Mouse (Mus musculus) spleen, embryonic (tissue): ENCODE measurements around the gene Eif4enif1.

Experiments
- CTCF ChIA-PET: fragments of 350-600 bp; sonication (Branson Sonifier 250); formaldehyde crosslinking; loops from one replicate; lab custom pipeline; 2022; lab: Charles Lee

Gene Eif4enif1

DNA sequence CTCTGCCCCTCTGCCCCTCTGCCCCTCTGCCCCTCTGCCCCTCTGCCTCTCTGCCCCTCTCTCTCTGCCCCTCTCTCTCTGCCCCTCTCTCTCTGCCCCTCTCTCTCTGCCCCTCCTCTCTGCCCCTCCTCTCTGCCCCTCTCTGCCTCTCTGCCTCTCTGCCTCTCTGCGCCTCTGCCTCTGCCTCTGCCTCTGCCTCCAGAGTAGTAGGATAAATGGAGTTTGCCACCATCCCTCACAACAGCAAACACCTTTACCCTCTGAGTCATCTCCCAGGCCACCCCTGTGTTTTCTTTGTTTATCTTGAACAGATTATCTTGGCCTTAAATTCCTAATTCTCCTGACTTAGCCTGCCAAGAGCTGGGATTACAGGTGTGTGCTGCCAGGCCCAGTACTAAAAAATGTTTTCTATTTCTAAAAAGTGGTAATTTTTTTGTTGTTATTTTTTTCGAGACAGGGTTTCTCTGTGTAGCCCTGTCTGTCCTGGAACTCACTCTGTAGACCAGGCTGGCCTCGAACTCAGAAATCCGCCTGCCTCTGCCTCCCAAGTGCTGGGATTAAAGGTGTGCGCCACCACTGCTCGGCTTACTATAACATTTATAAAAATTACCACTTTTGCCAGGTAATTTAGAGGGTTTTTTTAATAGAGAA is 21.6 kb upstream of the Eif4enif1 start:
- CTCF ChIA-PET = interaction anchor here (1.0 to 1.6 kb wide), 2 partner anchors 12 to 24 kb away, joined by 3 to 5 read pairs; partner anchors contain the start of gene Sfi1

DNA sequence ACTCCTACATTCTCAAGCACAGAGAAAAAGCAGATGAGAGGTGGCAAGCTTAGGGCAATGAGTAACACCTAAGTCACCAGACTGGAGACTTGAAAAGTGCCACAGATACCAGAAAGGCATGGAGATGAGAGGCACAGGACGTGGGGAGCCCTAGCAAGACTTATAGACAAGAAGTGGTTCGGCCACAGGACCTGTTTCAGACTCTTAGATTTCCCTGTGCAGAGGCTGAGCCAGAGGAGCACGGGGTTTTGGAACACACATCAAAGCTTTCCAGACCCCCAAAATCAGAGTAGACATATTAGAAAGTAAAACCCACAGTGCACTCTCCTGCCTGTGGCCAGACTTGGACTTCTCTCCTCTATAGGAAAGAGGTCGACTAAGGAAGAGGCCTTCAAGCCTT is 20.9 kb upstream of the Eif4enif1 start:
- CTCF ChIA-PET = interaction anchor here (1.0 to 2.0 kb wide), 4 partner anchors 10 to 25 kb away, joined by 3 to 9 read pairs (median 6); partner anchors contain the start of gene Sfi1

DNA sequence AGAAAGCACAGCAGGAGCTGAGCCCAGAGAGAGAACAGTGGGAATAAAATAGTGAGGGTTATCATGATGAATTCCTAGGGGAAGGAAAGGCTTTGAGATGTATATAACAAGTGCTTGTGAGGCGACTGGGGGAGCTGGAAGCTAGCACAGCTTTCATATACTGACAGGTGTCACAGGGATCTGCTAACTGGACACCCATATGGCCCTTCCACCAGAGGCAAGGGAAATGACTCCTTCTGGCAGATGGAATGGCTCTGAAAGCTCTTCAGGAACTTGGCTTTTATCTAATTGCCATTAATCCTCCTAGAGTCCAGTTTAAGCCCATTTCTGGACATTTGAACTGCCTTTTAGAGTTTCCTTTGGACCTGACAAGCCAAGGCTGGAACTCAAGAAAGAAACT is 20.2 kb upstream of the Eif4enif1 start:
- CTCF ChIA-PET = interaction anchor here (0.6 to 2.0 kb wide), 7 partner anchors 10 to 35 kb away, joined by 3 to 9 read pairs (median 4); partner anchors contain the start of gene Sfi1

DNA sequence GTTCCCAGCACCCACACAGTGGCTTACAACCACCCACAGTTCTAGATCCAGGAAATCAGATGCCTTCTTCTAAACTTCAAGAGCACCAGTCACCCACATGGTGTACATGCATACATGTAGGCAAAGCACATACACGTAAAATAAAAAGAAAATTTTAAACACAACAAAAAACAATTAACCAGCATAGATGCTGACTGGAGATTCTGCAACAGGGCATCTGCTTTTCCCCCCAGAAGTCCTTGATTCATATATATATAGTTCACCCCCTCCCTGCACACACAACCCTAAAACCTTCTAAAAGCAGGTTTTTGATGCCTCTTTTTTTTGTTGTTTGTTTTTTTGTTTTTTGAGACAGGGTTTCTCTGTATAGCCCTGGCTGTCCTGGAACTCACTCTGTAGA is 19.5 kb upstream of the Eif4enif1 start:
- CTCF ChIA-PET = interaction anchor here (0.7 to 4.1 kb wide), 5 partner anchors 13 to 29 kb away, joined by 3 to 15 read pairs (median 4); no protein-coding TSS in a partner anchor

DNA sequence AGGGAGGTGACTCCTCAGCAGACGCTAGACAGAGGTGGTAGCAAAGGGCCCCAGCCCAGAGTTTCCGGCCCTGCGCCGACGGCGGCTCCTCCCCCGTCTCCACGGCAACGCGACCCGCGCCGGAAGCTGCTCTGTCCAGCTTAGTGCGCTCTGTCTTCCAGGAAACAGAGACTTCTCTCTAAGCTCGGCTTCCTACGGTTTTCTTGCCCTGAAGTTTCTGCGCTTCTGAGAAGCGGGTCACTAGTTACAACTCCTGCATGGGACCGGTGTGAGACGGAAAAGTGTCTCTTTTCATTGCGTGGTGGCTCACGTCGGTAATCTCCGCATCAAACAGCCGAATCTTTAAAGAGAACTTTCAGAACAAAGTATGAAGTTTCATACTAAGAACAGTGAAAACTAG is 8.8 kb upstream of the Eif4enif1 start, which contains the start of gene Sfi1:
Sfi1 (minus strand) TSS at position 101 of the 400 bp plus-strand sequence.
- CTCF ChIA-PET = interaction anchor here (0.5 to 11.3 kb wide), 4 partner anchors 8 to 137 kb away, joined by 3 to 104 read pairs (median 4); partner anchors contain the start of gene Pik3ip1

DNA sequence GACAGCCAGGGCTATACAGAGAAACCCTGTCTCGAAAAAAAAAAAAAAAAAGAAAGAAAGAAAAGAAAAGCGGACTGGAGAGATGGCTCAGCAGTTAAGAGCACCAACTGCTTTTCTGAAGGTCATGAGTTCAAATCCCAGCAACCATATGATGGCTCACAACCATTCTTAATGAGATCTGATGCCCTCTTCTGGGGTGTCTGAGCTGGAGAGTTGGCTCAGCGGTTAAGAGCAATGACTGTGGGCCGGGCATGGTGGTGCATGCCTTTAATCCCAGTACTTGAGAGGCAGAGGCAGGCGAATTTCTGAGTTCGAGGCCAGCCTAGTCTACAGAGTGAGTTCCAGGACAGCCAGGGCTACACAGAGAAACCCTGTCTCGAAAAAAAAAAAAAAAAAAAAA is 1.6 kb upstream of the Eif4enif1 start:
- CTCF ChIA-PET = interaction anchor here (0.7 to 1.0 kb wide), 2 partner anchors 8 to 687 kb away, joined by 4 to 6 read pairs; no protein-coding TSS in a partner anchor

DNA sequence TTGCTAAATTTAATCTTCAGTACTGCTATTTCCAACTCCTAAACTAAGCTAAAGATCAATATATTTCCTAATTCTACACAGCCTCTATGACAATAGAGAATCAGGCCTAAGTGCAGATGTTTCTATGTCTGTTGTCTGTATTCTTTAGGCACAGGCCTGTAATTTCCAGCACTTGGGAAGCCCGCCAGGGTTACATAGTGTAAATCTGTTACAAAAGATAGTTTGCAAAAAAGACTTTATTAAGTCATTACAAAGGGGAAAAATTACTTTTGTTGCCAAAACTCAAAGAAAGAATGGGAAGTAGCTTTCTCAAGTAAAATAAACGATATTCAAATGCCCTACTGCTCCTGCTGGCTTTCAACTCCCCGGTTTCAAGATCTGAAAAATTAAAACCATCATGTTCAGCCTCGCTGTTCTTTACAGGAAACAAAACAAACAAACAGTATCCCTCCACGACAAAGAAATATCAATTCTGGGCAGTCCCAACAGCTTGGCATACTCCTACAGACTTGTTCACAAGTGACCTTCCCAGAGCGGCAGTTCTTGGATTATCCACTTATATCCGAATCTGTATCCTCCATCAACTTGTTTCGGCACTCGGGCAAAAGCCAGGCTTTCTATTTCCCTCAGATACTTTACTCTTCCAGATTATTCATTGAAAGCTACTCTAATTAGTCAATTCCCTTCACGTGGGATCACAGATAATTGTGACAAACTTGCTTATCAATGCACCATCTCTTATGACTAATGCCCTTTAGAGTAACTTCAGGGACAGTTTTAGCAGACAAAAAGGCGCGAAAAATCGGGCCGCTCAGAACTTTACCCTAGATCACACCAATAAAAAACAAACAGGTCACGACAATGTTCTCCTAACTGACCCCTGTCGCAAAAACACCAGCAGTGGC is 614 bp upstream of the Eif4enif1 start:
- CTCF ChIA-PET = interaction anchor here (0.6 to 1.0 kb wide), 5 partner anchors 8 to 686 kb away, joined by 3 to 6 read pairs (median 3); no protein-coding TSS in a partner anchor

DNA sequence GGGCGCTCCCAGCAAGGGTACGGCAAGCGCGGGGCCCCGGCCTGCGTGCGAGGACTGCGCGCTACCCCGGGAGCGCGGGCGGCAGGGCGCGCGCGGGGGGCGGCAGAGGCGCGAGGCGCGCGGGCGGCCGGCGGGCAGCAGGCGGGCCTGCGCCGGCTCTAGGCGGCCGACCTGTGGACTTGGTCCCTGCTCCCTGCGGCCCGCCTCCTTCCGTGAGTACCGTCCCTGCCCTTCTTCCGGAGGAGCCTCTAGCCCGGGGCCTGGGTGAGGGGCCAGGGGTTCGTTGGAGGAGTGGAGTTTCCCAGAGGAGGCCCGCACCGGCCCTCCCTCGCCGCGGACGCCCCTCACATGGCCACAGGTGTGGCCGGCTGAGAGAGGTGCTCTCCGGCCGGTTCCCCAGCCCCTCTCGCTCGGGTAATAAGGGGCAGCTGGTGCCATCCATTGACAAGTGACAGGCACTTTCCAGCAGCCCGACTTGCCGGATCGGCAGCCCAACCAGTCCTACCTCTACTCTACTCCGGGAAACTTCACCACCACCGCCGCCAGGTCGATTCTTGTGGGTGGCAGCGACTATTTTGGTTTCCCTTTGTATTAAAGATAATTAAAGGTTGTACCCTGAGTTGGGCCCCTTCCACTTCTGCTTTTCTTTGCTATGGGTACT is 719 bp downstream of the Eif4enif1 start:
- CTCF ChIA-PET = no interaction called here

DNA sequence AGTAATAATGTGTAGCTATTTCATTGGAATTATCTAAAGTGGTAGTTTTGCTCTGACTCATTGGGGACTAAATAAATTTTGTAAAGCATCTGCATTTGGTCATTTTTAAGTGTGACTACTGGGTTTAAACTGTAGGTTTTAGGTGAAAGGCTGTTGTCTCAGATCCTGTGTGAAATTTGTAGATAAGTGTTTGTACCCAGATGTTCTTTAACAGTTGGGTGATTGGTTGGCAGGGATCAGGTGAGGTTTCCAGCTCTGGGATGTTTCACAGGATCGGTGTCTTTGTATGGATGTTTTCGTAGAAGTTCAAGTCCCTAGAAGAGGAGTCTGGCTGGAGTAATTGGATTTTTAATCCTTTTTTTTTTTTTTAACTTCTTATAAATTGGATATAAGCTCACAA is 1.6 kb downstream of the Eif4enif1 start:
- CTCF ChIA-PET = interaction anchor here (0.5 kb wide), 1 partner anchor 9 kb away, joined by 3 read pairs; no protein-coding TSS in a partner anchor

DNA sequence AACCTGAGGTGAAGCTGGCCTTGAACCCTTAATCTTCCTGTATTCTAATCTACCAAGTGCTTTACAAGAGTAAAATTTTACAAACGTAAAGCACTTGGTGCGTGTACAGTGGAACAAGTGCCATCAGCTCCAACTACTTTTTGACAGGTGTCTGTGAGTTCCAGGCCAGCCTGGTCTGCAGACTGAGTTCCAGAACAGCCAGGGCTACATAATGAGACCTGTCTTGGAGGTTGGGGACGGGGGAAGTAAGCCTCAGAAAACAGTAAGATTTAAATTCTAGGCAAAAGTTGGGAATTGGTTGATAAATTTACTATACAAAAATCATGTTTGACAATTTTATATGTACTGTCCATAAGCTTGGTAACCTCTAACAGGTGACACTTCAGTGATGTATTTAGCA is 3.0 kb downstream of the Eif4enif1 start:
- CTCF ChIA-PET = no interaction called here

DNA sequence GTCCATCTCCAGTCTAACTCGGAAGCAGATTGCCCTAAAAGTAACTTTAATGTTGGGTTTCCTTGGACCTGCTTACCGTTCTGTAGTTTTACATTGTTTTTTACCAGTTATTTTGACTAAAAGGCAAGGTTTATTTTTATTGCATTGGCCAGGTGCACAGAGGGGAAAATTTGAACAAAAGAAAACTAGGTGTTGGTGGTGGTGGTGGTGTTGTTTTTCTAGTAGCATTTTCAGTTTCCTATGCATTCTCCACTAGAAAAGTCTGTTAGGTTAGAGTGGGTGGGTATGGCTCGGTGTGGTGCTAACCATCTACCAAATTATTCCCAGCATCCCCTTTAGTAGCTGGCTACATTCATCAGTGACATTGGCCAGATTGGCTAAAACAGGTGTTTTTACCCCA is 4.6 kb downstream of the Eif4enif1 start:
- CTCF ChIA-PET = interaction anchor here (0.6 to 1.2 kb wide), 2 partner anchors 12 to 181 kb away, joined by 4 read pairs; no protein-coding TSS in a partner anchor

DNA sequence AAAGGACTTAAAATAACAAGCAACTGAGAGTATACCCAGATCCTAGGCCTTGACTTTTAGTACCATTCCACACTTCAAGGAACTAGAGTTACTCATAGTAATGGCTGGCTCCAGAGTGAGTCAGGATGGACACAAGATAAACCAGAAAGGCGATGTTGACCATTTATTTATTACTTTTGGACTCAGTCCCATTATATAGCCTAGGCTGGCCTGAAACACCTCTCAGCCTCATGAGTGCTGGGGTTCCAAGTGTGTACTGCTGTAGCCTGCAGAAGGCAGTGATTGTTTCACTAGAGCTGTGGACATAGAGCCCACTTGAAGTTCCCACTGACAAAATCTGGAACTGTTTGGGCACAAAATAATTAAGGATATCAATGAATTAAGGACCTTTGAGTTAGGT is 10.3 kb downstream of the Eif4enif1 start:
- CTCF ChIA-PET = no interaction called here

DNA sequence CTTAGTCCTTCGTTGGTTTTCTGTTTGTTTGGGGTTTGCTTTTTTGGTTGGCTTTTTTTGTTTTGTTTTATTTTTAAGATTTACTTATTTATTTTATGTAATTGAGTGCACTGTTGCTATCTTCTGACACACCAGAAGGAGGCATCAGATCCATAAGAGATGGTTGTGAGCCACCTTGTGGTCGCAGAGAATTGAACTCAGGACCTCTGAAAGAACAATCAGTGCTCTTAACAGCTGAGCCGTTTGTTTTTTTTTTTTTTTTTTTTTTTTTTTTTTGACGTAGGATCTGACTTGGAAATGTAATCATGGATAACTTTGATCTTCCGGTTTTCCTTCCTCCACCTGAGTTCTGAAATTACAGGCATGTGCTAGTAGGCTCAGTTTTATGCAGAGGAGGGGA is 20.9 kb downstream of the Eif4enif1 start:
- CTCF ChIA-PET = no interaction called here

DNA sequence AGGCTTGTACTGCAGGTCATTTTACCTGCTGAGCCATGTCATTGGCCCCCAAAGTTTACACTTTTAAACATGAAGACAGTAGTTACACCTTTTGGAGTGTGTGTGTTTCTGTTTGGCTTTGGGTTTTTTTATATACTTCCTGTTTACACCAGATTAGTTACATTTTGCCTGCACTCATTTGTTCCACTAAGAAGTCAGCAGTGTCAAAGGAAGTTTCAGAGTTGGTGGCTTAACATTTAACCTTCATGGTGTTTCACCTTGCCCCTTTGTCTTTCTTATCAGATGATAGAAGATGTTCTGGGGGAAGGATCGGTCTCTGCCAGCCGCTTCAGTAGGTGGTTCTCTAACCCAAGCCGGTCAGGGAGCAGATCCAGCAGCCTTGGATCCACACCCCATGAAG is 24.9 kb downstream of the Eif4enif1 start:
- CTCF ChIA-PET = no interaction called here

DNA sequence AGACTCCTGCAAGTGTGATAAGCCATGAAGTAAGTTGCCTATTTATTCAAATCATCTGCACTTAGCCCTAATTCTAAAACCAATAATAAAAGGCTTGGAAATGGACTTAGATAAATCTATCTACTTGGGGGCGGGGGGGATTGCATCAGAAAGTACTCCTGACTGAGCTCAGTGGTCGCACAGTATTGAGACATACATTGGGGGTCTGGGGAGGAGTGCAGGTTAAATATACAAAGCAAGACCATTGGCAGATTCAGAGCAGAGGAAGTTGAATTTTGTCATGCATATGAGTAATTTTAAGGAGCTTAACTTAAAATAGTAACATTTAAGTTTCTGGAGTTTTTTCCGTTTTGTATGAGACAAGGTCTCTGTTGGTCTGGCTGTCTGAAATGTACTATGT is 30.1 kb downstream of the Eif4enif1 start:
- CTCF ChIA-PET = no interaction called here

DNA sequence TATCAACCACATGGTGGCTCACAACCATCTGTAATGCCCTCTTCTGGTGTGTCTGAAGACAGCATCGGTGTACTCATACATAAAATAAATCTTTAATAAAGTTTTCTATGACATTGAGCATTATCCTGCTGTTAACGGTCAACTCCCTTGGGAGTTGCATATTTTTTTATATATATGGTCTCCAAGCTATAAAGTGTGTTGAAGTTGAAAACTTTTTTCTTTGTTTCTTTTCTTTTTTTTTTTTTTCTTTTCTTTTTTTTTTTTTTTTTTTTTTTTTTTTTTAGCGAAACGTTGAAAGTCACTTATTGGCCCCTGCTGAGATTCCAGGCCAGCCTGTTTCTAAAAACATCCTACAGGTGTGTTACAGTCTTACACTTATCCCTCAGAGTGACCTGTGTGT is 31.5 kb downstream of the Eif4enif1 start:
- CTCF ChIA-PET = interaction anchor here (0.7 kb wide), 1 partner anchor 13 kb away, joined by 3 read pairs; no protein-coding TSS in a partner anchor

DNA sequence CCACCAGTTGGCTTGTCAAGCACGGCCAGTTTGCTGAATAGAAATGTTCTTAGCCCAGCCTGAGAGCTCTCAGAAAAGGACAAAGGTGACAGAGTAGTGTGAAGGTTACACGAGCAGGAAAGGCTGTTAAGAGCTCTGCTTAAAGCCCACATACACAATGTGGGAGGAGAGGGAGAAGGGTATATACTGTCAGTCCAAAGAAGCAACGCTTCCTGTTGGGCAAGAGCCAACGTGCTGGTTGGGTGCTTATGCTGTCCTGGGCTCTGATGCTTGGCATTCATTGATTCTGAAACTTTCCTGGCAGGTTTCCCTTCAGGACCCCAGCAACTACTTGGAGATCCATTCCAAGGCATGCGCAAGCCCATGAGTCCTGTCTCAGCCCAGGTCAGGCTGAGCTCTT is 33.1 kb downstream of the Eif4enif1 start:
- CTCF ChIA-PET = no interaction called here

DNA sequence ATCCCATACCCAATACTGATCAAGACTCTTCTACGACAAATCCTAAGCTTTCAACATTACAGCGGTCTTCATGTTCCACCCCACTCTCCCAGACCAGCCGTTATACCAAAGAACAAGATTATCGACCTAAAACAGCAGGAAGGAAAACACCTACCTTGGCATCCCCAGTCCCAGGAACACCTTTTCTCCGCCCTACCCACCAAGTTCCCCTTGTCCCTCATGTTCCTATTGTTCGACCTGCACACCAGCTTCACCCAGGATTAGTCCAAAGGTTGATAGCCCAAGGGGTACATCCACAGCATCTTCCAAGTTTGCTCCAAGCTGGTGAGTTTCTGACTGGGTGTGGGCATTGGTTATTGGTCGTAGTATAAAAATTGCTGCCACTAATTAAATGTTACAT is 40.2 kb downstream of the Eif4enif1 start:
- CTCF ChIA-PET = interaction anchor here (1.0 kb wide), 1 partner anchor 24 kb away, joined by 4 read pairs; the partner anchor contains the start of gene Drg1

DNA sequence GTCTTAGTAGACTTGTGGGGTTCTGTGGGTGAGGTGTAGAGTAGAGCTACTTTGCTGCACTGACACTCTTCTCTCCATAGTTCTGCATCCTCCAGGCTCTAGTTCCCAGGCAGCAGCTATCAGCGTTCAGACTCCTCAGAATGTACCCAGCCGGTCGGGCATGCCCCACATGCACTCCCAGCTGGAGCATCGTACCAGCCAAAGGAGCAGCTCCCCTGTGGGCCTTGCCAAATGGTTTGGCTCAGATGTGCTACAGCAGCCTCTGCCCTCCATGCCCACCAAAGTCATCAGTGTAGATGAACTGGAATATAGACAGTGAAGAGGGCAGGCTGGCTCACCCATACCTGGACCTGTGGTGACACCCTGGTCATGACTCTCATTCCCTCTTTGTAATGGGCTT is 41.6 kb downstream of the Eif4enif1 start:
- CTCF ChIA-PET = no interaction called here

DNA sequence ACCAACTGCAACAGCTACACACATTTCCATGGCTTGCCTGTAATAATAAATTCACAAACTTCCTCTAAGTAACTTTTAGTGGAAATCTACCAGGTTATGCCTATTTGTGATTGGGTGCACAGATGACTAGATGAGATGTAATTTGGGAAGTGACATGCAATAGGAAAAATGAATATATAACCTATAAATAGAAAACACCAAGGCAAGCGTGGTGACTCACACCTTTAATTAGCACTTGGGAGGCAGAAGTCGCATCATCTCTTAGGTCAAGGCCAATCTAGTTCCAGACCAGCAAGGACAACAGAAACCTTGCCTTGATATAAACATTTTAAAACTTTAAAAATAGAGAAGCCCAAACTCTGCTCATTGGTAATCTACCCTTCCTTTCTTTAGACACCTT is 45.2 kb downstream of the Eif4enif1 start:
- CTCF ChIA-PET = no interaction called here

DNA sequence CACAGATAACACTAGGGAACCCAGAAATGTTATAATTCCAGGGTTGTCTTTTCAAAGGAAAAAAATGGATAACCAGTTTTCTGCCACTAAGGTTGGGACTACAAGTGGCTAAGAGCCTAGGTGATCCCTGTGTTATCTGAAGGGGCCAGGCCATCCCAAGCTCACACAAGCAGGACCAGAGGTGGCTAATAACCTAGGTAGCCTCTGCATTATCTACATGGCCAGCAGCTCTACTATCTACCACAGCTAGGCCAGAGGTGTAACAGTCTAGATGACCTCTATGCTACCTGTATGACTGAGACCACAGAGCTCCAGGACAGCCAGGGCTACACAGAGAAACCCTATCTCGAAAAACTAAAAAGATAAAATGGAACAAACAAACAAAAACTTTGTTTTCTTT is 57.3 kb downstream of the Eif4enif1 start:
- CTCF ChIA-PET = interaction anchor here (0.7 kb wide), 1 partner anchor 58 kb away, joined by 3 read pairs; no protein-coding TSS in a partner anchor
